Mouse (Mus musculus): ENCODE data around the gene Rras. TPM values are rescaled to one million over a fixed set of nuclear protein-coding genes. Genes with fewer than 3 reads are reported as not detected.

Rras gene
- polyA plus RNA-seq, 1 experiment from 2014 or later = 100 TPM

DNA sequence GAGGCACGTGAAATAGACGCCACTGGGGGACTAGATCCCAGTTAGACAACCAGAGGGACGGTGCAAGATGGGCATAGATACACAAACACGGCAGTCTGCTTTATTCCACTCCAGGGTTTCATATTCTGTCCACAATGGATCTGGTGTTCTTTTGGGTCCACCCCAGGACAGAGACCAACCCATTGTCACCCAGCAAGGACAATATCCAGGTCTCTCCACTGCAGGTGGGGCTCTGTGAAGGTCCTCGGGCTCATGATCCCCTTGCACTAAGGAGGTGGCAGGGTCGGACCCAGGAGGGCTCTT lies 42.7 kb upstream of the Rras start:
- peak overlapping the region; percentile 63; the same call in 1 of the 2 replicates for H3K4me2 ChIP-seq (replicated peaks; ENCODE audit: low read depth)
- peaks cover 45% of the 10 kb centered on the region for H3K36me3 ChIP-seq (ENCODE audit: control insufficient read depth, insufficient read depth)
- 18% methylated on average over 6 of the region's 6 CpGs for WGBS
- no peak overlapping the region for H3K4me3 ChIP-seq (ENCODE audit: low read depth, low read length)
- H3K4me1 ChIP-seq (replicated peaks; ENCODE audit: control insufficient read depth, insufficient read depth, low read length) = peaks cover 4% of the 10 kb centered on the region; the same call in 1 of the 2 replicates
- no peak for TF ChIP-seq CTCF (IDR thresholded peaks at IDR 0.05; ENCODE audit: low read depth)
- ATAC-seq = no peak
- H3K27ac ChIP-seq (ENCODE audit: low read depth, low read length) = no peak overlapping the region
- no peaks in the 10 kb centered on the region for H3K27me3 ChIP-seq (replicated peaks; ENCODE audit: control insufficient read depth, insufficient read depth, low read length)
- no peak overlapping the region for H3K9ac ChIP-seq (ENCODE audit: low read depth, low read length)
- no peaks in the 10 kb centered on the region for H3K9me3 ChIP-seq (ENCODE audit: control insufficient read depth)

DNA sequence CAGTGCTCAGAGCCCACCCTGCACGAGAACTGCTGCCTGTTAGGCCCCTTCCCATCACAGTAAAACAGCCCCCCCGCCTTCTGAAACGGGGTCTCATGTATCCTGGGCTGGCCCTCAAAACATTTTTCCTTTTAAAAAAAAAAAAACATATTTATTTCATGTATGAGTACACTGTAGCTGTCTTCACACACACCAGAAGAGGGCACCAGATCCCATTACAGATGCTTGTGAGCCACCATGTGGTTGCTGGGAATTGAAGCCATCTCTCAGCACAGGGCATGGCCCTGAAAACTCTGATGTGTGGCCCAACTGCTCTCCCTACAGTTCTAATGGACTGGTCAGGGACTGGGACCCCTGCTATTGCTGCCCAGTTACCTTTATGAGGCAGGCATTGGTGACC lies 39.5 kb upstream of the Rras start:
- Histone ChIP-seq H3K4me1 (replicated peaks; ENCODE audit: control insufficient read depth, insufficient read depth, low read length) (no peaks in the 10 kb centered on the region), H3K4me2 (replicated peaks; ENCODE audit: low read depth) (no peak overlapping the region), H3K27me3 (replicated peaks; ENCODE audit: control insufficient read depth, insufficient read depth, low read length) (no peaks in the 10 kb centered on the region), H3K9me3 (ENCODE audit: control insufficient read depth) (no peaks in the 10 kb centered on the region), H3K4me3 (ENCODE audit: low read depth, low read length) (no peak overlapping the region), H3K36me3 (ENCODE audit: control insufficient read depth, insufficient read depth) (peaks cover 67% of the 10 kb centered on the region), H3K9ac (ENCODE audit: low read depth, low read length) (no peak overlapping the region), H3K27ac (ENCODE audit: low read depth, low read length) (peak overlapping the region; percentile 30; the same call in 1 of the 2 replicates)
- peak; percentile 18; the same call in 1 of the 2 replicates for TF ChIP-seq CTCF (IDR thresholded peaks at IDR 0.05; ENCODE audit: low read depth)
- 93% methylated on average over 3 of the region's 3 CpGs for WGBS
- ATAC-seq = no peak

DNA sequence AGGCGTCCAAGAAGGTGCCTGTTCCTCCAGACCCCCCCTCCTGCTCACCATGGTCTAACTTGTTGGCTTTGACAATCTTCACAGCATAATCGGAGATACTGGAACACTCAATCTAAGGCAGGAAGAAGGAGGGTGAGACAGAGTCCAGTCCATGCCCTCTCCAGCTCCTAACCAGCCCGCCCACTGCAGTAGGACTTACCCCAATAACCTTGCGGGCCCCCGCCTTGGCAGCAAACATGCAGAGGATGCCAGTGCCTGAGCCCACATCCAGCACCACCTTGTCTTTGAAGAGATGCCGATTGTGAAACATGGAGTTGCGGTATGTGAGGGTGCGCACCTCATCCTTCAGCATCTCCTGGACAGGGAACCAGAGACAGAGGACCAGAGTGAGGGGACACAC lies 36.2 kb upstream of the Rras start:
- Histone ChIP-seq H3K36me3 (ENCODE audit: control insufficient read depth, insufficient read depth) (peaks cover 57% of the 10 kb centered on the region), H3K9me3 (ENCODE audit: control insufficient read depth) (no peaks in the 10 kb centered on the region), H3K4me1 (replicated peaks; ENCODE audit: control insufficient read depth, insufficient read depth, low read length) (no peaks in the 10 kb centered on the region), H3K4me3 (ENCODE audit: low read depth, low read length) (no peak overlapping the region), H3K27ac (ENCODE audit: low read depth, low read length) (no peak overlapping the region), H3K4me2 (replicated peaks; ENCODE audit: low read depth) (no peak overlapping the region), H3K27me3 (replicated peaks; ENCODE audit: control insufficient read depth, insufficient read depth, low read length) (no peaks in the 10 kb centered on the region), H3K9ac (ENCODE audit: low read depth, low read length) (no peak overlapping the region)
- no peak for ATAC-seq
- 93% methylated on average over 8 of the region's 8 CpGs for WGBS
- no peak for TF ChIP-seq CTCF (IDR thresholded peaks at IDR 0.05; ENCODE audit: low read depth)

DNA sequence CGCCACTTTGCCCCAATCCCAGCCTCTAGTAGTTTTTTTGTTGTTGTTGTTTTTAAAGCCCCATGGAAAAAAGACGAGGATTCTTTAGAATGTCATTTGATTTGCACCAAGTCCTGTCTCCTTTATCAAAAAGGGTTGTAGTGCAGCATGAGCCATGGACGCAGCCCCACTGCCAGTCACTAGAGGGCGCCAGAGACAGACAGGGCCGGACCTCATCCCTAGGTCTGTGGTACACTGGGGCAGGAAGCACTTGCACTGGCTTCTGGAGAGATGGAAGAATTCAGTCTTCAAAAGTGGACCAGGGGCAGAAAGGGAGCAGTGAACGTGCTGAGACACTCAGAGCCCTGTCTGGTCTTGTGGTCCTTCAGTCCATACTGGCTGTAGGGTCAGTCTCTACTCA lies 34.7 kb upstream of the Rras start:
- WGBS = 20% methylated on average over 6 of the region's 6 CpGs
- no peak overlapping the region for H3K4me3 ChIP-seq (ENCODE audit: low read depth, low read length)
- TF ChIP-seq CTCF (IDR thresholded peaks at IDR 0.05; ENCODE audit: low read depth) = peak; percentile 97
- no peak overlapping the region for H3K9ac ChIP-seq (ENCODE audit: low read depth, low read length)
- no peak overlapping the region for H3K4me2 ChIP-seq (replicated peaks; ENCODE audit: low read depth)
- ATAC-seq = no peak
- no peaks in the 10 kb centered on the region for H3K9me3 ChIP-seq (ENCODE audit: control insufficient read depth)
- H3K4me1 ChIP-seq (replicated peaks; ENCODE audit: control insufficient read depth, insufficient read depth, low read length) = no peaks in the 10 kb centered on the region
- H3K36me3 ChIP-seq (ENCODE audit: control insufficient read depth, insufficient read depth) = peaks cover 42% of the 10 kb centered on the region
- no peaks in the 10 kb centered on the region for H3K27me3 ChIP-seq (replicated peaks; ENCODE audit: control insufficient read depth, insufficient read depth, low read length)
- H3K27ac ChIP-seq (ENCODE audit: low read depth, low read length) = no peak overlapping the region; the same call in 1 of the 2 replicates

DNA sequence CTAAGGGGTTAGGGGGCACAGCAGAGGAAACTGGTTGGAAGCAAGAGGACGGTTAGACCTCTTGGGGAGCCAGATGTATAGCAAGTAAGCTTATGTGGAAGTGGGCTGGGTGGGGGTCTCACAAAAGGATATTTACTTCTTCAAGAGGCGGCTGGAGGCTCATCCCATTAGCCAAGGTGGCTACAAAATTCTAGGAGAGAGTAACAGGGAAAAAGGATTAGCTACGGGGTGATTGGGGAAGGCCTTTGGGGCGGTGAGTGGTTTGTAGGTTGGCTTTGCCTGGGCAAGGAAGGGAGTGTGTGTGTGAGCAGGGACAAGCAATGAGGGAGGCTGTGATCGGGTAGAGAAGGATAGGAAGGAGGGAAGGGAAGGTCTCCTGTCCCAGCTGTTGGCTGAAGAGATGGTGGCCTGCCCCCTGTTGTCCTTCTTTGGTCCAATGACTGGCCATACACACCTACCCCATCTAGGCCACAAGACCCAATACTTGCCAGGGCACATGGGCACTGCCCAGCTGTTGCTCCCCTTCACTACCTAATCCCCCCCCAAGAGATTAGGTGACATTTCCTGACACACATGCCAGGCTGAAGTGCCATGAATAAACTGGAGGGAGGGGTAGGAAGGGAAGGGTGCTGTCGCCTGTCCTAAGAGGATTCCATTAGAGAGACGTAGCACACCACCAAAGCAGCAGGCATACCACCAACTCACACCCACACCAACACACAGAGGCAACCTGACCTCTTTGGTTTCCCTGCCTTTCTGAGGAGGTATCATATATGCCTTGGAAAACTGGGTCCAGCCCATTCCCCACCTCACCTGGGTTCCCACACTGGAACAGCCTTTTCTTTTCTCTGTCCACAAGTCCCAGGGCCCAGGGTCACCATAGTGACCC lies 33.6 kb upstream of the Rras start:
- H3K27ac ChIP-seq (ENCODE audit: low read depth, low read length) = no peak overlapping the region
- H3K9me3 ChIP-seq (ENCODE audit: control insufficient read depth) = no peaks in the 10 kb centered on the region
- H3K27me3 ChIP-seq (replicated peaks; ENCODE audit: control insufficient read depth, insufficient read depth, low read length) = no peaks in the 10 kb centered on the region

DNA sequence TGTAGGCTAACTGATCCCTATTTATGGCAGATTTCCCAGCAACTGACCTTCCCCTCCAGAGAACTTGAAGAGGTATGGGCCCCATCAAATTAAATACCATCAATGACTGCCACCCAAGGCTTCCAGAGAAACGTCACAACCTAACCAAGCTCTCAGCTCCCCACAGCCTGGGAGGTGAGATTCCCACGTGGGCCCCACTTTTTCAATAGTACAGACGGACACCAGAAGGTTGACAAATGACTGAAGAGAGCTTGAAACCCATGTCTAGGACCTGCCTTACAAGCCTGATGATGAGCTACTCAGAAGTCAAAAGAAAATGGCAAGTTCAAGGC lies 33.0 kb upstream of the Rras start:
- Histone ChIP-seq H3K27ac (ENCODE audit: low read depth, low read length) (no peak overlapping the region), H3K4me2 (replicated peaks; ENCODE audit: low read depth) (peak overlapping the region; percentile 73; the same call in 1 of the 2 replicates), H3K36me3 (ENCODE audit: control insufficient read depth, insufficient read depth) (peaks cover 25% of the 10 kb centered on the region), H3K9ac (ENCODE audit: low read depth, low read length) (no peak overlapping the region), H3K9me3 (ENCODE audit: control insufficient read depth) (no peaks in the 10 kb centered on the region), H3K4me3 (ENCODE audit: low read depth, low read length) (no peak overlapping the region), H3K4me1 (replicated peaks; ENCODE audit: control insufficient read depth, insufficient read depth, low read length) (no peaks in the 10 kb centered on the region), H3K27me3 (replicated peaks; ENCODE audit: control insufficient read depth, insufficient read depth, low read length) (no peaks in the 10 kb centered on the region)
- TF ChIP-seq CTCF (IDR thresholded peaks at IDR 0.05; ENCODE audit: low read depth) = no peak
- ATAC-seq = no peak
- 31% methylated on average over 3 of the region's 3 CpGs for WGBS

More for the DNA sequence above, 33.6 kb upstream of the Rras start:
- Histone ChIP-seq H3K4me2 (replicated peaks; ENCODE audit: low read depth) (no peak overlapping the region), H3K4me1 (replicated peaks; ENCODE audit: control insufficient read depth, insufficient read depth, low read length) (no peaks in the 10 kb centered on the region), H3K4me3 (ENCODE audit: low read depth, low read length) (no peak overlapping the region), H3K9ac (ENCODE audit: low read depth, low read length) (no peak overlapping the region), H3K36me3 (ENCODE audit: control insufficient read depth, insufficient read depth) (peaks cover 31% of the 10 kb centered on the region)
- no peak for ATAC-seq
- peak; percentile 21; the same call in 1 of the 2 replicates for TF ChIP-seq CTCF (IDR thresholded peaks at IDR 0.05; ENCODE audit: low read depth)
- 71% methylated on average over 7 of the region's 7 CpGs for WGBS

All from intestine, postnatal 0 days (tissue).